Mouse (Mus musculus) monocyte, adult 5-6 weeks (primary cell): ENCODE results near the gene Vmn1r221. TPM values are rescaled to one million over a fixed set of nuclear protein-coding genes. Genes with fewer than 3 reads are reported as not detected.
"Not testable (repeated sequence)": the region's sequence is repeated elsewhere in the genome, so short reads cannot be mapped to it uniquely, and the experiment has no call there.

ENCODE experiments used
- ATAC-seq: fragments of 153-309, 156-312 bp; replicated peaks from 2 replicates; pipeline ENCODE4 v1.8.0; 2017; ENCODE audit warnings: mild to moderate bottlenecking; ENCODE audit not compliant: low TSS enrichment, insufficient number of reproducible peaks, severe bottlenecking, poor library complexity, low FRiP score
- total RNA-seq: library from RNA; stranded (forward); fragments of 200-1000, 200-491, 200-594 nt; gene quantifications from 3 replicates; pipeline ENCODE4 v1.2.3, GENCODE M21; 2017

Gene Vmn1r221
- total RNA-seq = not detected in 3 replicates

DNA sequence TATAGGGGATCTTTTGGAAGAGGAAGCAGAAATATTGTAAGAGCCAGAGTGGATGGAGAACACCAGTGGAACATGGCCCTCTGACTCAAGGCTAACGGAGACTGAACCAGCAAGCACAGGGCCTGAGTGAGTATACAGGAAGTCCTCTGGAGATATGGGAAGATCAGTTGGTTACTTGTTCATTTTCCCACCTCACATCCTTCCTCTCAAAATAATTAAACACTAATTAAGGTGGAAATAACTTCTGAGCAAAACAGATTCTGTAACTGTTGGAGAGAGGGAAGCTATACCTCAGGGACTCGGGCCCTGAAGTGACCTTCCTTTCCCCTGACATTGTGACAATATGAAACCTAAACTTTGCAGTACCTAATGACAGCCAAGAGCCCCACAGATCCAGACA, at the start of gene Vmn1r221:
TSS of gene Vmn1r221 (plus strand) at position 301 of the 400 bp plus-strand sequence.
- ATAC-seq = not testable (repeated sequence)

DNA sequence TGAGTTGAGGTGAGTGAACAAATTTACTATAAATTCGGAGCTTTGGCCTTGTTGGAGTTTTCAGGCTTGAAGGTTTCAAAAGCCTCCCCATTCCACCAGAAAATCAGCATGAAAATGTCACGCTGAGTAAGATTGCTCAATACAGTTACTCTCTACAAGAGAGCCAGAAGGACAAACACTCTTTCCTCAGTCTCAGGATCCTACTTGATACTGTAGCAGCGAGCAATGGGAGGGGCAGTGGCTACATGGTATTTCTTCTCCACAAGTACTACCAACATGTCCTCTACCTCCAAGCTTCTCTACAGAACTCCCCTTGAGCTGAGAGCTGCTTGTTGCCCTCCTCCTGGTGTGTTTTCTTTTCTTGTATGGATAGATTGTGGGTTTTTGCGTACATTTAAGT, 47.5 kb upstream of the Vmn1r221 start:
- ATAC-seq = not testable (repeated sequence)

DNA sequence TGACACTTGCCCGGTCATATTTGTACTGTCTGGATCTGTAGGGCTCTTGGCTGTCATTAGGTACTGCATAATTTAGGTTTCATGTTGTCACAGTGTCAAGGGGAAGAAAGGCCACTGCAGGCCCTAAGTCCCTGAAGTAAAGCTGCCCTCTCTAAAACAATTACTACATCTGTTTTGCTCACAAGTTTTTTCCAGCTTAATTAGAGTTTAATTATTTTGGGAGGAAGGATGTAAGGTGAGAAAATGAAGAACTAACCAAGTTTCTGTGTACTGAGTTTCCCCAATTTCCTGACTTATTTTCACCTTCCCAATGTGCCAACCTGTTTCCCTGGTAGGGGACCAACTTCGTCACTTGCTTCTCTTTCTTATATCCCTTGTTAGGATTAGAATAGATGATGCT, 26.1 kb upstream of the Vmn1r221 start, which contains the start of gene Vmn1r220:
TSS of gene Vmn1r220 (minus strand) at position 101 of the 400 bp plus-strand sequence.
- ATAC-seq = no peak

GRCm38 (mm10) chr13:23203885-23204284, 10.0 kb upstream of the Vmn1r221 start:
- ATAC-seq = not testable (repeated sequence)

DNA sequence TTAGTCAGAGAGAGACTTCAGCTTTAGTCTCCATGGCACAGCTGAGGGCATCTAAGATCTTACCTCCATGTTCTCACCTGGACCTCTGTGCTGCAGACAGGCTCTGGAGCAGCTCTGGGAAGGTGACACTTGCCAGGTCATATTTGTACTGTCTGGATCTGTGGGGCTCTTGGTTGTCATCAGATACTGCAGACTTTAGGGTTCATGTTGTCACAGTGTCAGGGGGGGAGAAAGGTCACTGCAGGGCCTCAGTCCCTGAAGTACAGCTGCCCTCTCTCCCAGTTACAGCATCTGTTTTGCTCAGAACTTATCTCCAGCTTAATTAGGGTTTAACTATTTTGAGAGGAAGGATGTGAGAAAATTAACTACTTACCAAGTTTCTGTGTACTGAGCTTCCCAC, 21.9 kb downstream of the Vmn1r221 start, which contains the start of gene Vmn1r222:
TSS of gene Vmn1r222 (minus strand) at position 101 of the 400 bp plus-strand sequence.
- not testable (repeated sequence) for ATAC-seq

DNA sequence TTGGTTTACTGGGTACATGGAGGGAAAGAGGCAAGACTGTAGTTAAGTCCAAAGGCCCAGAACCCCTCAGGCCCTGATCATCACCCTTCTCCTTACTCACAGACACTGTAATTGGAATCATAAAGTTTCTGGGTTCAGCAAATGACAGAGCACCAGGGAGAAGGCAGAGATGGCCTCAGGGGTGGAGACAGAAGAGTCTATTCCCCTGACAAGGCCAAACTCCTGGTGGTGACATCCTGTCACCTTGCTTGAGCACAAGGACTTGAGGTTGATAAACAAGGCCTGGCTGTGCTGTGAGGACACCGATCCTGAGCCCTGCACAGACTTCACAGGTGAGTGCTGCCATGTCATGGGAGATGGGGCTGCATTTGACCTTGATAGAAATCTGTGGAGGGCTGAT, 32.9 kb downstream of the Vmn1r221 start, which contains the start of gene Vmn1r223:
TSS of gene Vmn1r223 (plus strand) at position 301 of the 400 bp plus-strand sequence.
- not testable (repeated sequence) for ATAC-seq

DNA sequence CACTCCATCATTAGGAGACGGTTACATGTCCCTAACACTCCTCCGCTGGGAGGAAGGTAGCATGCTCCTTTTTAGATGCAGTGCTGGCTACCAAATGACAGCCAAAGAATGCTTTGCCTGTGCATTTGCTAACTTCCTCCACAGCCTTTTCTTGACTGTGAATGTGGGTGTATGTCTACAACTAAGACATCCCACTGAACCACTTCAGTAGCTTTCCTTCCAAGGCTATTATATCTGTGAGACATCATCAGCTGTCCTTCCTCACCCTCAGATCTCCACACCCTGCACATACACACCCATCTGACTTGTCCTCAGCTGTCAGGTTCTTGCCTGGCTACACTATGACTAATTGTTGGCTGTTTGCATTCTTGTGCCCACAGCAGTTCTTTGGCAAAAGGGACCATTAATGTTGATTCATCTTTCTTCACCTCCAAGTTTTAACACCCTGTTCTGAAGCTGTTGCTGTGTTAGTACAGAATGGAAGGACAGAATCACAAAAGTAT, 44.7 kb downstream of the Vmn1r221 start:
- ATAC-seq = no peak

- ATAC-seq = not testable (repeated sequence)
These were observed 54.7 kb downstream of the Vmn1r221 start for GRCm38 (mm10) chr13:23268606-23269005.

DNA sequence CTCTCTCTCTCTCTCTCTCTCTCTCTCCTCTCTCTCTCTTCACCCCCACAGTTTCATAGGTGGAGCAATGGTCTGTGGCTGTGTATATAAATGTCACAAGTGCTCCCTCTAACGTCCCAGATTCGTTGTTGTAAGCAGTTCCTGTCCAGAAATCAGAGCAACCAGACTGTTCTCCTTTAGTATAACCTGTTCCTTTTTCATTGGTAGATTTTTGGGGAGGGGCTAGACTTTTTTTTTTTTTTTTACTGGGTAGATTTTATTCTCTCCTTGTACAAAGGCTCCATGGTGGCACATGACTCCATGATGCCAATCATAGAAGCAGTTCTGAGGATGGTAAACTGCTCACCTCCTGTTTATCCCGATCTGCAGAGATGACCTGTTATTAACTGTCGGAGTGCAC, 55.2 kb downstream of the Vmn1r221 start:
- not testable (repeated sequence) for ATAC-seq

GRCm38 (mm10) chr13:23269681-23270080, 55.8 kb downstream of the Vmn1r221 start:
- ATAC-seq = no peak

DNA sequence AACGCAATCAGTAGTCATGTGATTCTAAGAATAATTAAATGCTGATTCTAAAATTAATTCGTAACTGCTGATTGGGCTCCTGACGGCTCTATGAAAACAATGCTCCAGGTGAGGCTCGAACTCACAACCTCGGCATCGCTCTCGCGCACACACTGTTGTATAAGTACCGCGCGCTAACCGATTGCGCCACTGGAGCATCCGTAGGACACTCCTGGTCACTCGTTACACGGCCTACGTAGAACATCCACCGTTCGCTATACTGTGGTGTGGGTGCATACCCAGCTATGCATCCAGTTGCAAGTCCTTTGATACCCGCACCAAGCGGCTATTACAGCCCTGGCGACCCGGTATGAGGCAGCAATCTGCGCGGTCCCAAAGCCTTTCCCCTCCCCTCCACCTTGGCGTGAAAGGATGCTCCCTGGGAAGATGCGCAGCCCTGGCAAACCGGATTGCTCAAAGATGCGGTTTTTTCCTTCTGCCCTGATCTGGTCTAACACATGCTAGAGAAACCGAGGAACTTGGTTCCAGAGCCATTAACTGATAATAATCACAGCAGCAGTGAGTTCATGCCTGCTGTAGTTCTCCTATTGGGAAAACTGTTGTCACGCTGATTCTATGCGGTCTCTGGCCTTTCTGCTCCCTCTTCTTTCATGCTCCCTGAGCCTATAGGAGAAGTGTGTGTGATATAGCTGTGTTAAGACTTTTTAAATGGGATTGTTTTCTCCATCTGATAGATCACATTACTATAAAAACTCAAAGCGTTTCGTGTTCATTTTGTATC, 56.6 kb downstream of the Vmn1r221 start:
- ATAC-seq = no peak

Other genes starting within 250 kb of the Vmn1r221 start
- not detected in 3 replicates for gene Vmn1r213, start 206.5 kb upstream of the Vmn1r221 start, total RNA-seq
- gene Vmn1r214, start 183.7 kb upstream of the Vmn1r221 start, total RNA-seq = not detected in 3 replicates
- gene Vmn1r215, start 146.1 kb upstream of the Vmn1r221 start, total RNA-seq = not detected in 3 replicates
- gene Vmn1r217, start 95.9 kb upstream of the Vmn1r221 start, total RNA-seq = not detected in 3 replicates
- gene Vmn1r218, start 81.0 kb upstream of the Vmn1r221 start, total RNA-seq = 0.11 TPM in 1 of 3 replicates, not detected in the others
- 0.11 TPM in 1 of 3 replicates, not detected in the others for gene Vmn1r219, start 54.8 kb upstream of the Vmn1r221 start, total RNA-seq
- gene Vmn1r220, start 26.2 kb upstream of the Vmn1r221 start, total RNA-seq = not detected in 3 replicates
- not detected in 3 replicates for gene Vmn1r222, start 21.8 kb downstream of the Vmn1r221 start, total RNA-seq
- not detected in 3 replicates for gene Vmn1r223, start 33.0 kb downstream of the Vmn1r221 start, total RNA-seq
- 27.6 to 70.6 TPM (median 42.7 TPM) in 3 replicates for gene Zfp322a, start 155.1 kb downstream of the Vmn1r221 start, total RNA-seq
- 12.1 to 15.9 TPM (median 13.2 TPM) in 3 replicates for gene Abt1, start 209.7 kb downstream of the Vmn1r221 start, total RNA-seq